ENCODE assay signal across 11 mouse cellular contexts in genomic region chr9:63965579-63965981, GRCm38 (mm10). TPM values are rescaled to one million over a fixed set of nuclear protein-coding genes. Genes with fewer than 3 reads are reported as not detected.
DNase-seq lines count a peak whose midpoint lies in the region; ATAC-seq lines count a peak whose summit lies in the region.
"Had no signal": no experiment of that assay in that cellular context is flagged by ENCODE, and none has a peak within 500 bp of the region (broad histone marks: within the 10 kb centered on the region; RNA-seq: fewer than 3 reads in every experiment).

No protein-coding gene starts in this region.

- H3K27ac ChIP-seq in heart, embryonic 10.5 days = peak overlapping the region; percentile 65
- peak overlapping the region; percentile 47 for H3K27ac ChIP-seq in forebrain, embryonic 15.5 days (replicated peaks)
- H3K27ac ChIP-seq: liver, embryonic 15.5 days had no signal

- 29% methylated on average over 4 of the region's 4 CpGs for WGBS in heart, embryonic 10.5 days
- WGBS in forebrain, embryonic 15.5 days = 6% methylated on average over 4 of the region's 4 CpGs

- 0 out of 2 replicates have a peak, but pooled peaks have one; percentile 21 for ATAC-seq in forebrain, embryonic 15.5 days (replicated peaks)
- ATAC-seq in frontal cortex, adult (ENCODE audit: low TSS enrichment) = no peak

- H3K4me3 ChIP-seq in heart, embryonic 10.5 days = no peak overlapping the region
- no peak overlapping the region for H3K4me3 ChIP-seq in forebrain, embryonic 15.5 days
- H3K4me3 ChIP-seq: liver, embryonic 15.5 days had no signal

- H3K9ac ChIP-seq in forebrain, embryonic 15.5 days (replicated peaks) = no peak overlapping the region
- H3K9ac ChIP-seq: liver, embryonic 15.5 days had no signal

- H3K36me3 ChIP-seq in heart, embryonic 10.5 days = peaks cover 21% of the 10 kb centered on the region
- no peaks in the 10 kb centered on the region for H3K36me3 ChIP-seq in forebrain, embryonic 15.5 days
- H3K36me3 ChIP-seq: liver, embryonic 15.5 days had no signal

- H3K9me3 ChIP-seq in heart, embryonic 10.5 days = no peaks in the 10 kb centered on the region
- no peaks in the 10 kb centered on the region for H3K9me3 ChIP-seq in forebrain, embryonic 15.5 days
- H3K9me3 ChIP-seq: liver, embryonic 15.5 days had no signal

- no peaks in the 10 kb centered on the region for H3K27me3 ChIP-seq in heart, embryonic 10.5 days (ENCODE audit: insufficient read depth, poor library complexity, severe bottlenecking)
- H3K27me3 ChIP-seq in forebrain, embryonic 15.5 days = no peaks in the 10 kb centered on the region

- peaks cover 95% of the 10 kb centered on the region for H3K4me1 ChIP-seq in heart, embryonic 10.5 days
- peaks cover 50% of the 10 kb centered on the region for H3K4me1 ChIP-seq in forebrain, embryonic 15.5 days

- H3K4me2 ChIP-seq in forebrain, embryonic 15.5 days (replicated peaks) = no peak overlapping the region
- H3K4me2 ChIP-seq: liver, embryonic 15.5 days had no signal

- DNase-seq in heart, embryonic 10.5 days (ENCODE audit: low spot score) = no peak
- DNase-seq in heart, adult 18-20 months = no peak
- DNase-seq in Muller cell, postnatal 12 days (ENCODE audit: inconsistent ontology term) = peak; percentile 78
- peak; percentile 76 to 84 for DNase-seq in kidney, postnatal 36 days
- no peak for DNase-seq in layer of hippocampus, postnatal 14 days (ENCODE audit: low spot score in 2 of 2)
- DNase-seq in cerebellum, postnatal 14 days = no peak
- DNase-seq: cerebellum, adult 9-10 months; thymus, adult 2 months had no signal

RNA-seq across cellular contexts. Expression of gene Smad6, which starts 56.3 kb away (rescaled TPM):
- 29.4 and 47.2 TPM in 2 replicates for polyA plus RNA-seq in heart, embryonic 10.5 days (2016; fragmentation: Nextera tagmentation; extraction: Ambion mirVana)
- 10 to 100 TPM in 1 of 2 experiments, 1 to 10 TPM in 1; 9.0 to 11.3 TPM for total RNA-seq in heart, adult 18-20 months (2021)
- polyA plus RNA-seq in forebrain, embryonic 15.5 days (2015; fragmentation: Nextera tagmentation; extraction: Ambion mirVana) = 2.0 and 2.4 TPM in 2 replicates
- total RNA-seq in layer of hippocampus, postnatal 14 days (2021) = 1 to 10 TPM; 2.6 to 2.9 TPM

Comparison
In these comparisons a context has a peak if more than half of its experiments do, and no peak if none do; other contexts are left out.
1. DNase-seq: peak in Muller cell, postnatal 12 days (single experiment) and kidney, postnatal 36 days (2 of 2); none in heart, embryonic 10.5 days (single experiment), heart, adult 18-20 months (0 of 2), layer of hippocampus, postnatal 14 days (0 of 2) and cerebellum, postnatal 14 days (0 of 2).